Mouse (Mus musculus) cerebral cortex, adult 2 months (tissue): Measurements from ENCODE around the gene Tut7.

Experiments used
- WGBS: fragments of 180-500 bp; shearing (Covaris S2); methylation state at CpG from one replicate; pipeline ENCODE4 v1.1.7; 2018; 5-methylcytosine and 5-hydroxymethylcytosine counted together

Tut7 gene

DNA sequence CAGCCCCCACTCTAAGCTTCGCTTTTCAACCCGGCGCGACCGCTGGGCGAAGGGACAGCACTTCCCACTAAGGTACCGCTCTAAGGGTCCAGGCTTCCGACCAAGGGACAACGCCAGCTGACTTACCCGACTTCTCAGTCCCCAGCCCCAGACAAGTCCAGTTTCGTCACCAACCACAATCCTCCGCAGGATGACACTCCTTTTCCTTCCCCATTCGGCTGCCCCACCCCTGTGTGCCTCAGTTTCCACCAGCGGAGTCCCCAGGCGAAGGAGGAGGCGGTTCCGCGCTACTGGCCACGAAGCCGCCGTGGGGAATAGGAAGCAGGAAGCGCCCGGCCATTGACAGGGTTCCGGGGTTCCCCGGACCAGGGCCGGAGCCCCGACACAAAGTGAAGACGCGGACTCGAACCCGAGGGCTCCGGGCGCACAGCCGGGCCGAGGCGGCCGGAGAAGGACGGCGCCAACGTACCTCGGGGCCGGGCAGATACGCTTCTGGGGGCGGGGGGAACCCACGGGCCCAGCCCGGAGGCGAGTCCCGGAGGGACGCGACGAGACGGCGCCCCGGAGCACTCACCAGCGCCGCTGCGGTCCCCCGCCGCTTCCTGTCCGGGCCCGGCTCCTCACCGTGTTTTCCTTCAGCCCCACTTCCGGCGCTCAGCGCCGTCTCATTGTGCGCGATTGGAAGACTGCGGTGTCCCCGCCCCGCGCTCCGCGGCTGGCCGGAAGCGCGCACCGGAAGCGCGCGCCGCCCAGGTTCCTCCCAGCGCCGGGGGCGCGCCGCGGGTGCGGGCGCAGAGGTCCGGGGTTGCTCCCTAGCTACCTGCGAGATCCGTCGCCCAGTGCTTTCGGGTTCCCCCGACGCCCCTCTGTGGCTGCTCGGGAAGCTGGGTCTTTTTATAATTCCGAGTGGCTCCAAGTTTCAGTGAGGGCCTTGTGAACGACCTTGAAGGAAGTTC, at the start of gene Tut7:
Gene Tut7, minus strand, starts transcription at position 641 of the 956 bp plus-strand sequence.
- under 1% methylated on average over 98 of the region's 100 CpGs for WGBS

DNA sequence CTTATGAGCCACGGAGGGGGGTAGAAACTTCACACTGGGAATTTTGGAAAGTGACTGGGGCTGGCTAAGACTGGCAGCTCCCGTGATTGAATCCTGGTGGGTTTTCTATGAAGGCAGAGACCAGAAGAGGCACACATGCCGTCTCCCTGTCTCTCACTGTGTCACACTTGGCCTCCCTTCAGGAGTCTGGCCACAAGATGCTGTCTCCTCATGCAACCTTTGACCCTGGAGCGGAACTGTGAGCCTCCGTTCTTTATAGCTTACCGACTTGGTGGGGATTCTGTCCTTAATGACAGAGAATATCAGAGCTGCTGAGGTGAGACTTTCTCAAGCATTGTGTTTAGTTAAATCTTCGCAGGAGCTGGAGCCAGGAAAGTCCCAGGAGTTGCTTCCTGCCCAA, 49.5 kb upstream of the Tut7 start:
- WGBS: 88% methylated on average over 7 of the region's 7 CpGs

DNA sequence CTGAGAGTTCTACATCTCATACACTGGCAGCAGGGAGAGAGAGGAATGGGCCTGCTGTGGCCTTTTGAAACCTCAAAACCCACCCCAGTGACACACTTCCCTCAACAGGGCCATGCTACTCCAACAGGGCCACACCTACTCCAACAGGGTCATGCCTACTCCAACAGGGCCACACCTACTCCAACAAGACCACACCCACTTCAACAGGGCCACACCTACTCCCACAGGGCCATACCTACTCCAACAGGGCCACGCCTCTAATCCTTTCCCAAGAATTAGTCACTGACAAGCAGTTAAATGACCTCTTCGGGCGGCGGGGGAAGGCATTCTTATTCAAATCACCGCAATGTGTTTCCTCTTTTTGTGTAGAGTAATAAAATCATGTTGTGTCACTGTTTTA, 47.1 kb upstream of the Tut7 start:
- WGBS: 94% methylated on average over 5 of the region's 5 CpGs

DNA sequence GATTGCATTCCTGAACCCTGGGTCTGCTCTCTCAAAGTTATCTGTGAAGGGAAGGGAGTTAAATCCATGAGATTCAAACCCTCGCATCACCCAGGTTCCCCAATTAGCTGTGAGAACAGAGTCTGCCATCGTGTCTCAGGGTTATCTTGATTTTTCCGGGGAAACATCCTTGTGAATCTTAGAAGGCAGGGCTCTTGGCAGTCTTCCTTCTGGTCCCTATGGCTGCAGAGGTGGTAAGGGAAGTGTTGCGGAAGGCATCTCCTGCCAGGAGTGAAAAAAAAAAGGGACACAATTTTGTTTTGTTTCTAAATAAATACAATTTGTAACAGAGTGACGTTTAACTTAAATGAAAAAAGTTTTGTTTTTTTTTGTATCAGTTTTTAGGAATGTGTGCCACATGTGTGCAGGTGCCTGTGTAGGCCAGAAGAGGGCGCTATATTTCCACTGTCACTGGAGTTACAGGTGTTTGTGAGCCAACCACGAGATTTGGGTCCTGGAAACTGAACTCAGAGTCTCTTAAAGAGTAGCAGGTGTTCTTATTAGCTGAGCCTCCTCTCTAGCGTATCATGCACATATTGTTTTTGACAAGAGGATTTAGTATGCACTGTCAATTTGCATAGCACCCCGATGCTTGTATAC, 45.2 kb upstream of the Tut7 start:
- 71% methylated on average over 9 of the region's 9 CpGs for WGBS

DNA sequence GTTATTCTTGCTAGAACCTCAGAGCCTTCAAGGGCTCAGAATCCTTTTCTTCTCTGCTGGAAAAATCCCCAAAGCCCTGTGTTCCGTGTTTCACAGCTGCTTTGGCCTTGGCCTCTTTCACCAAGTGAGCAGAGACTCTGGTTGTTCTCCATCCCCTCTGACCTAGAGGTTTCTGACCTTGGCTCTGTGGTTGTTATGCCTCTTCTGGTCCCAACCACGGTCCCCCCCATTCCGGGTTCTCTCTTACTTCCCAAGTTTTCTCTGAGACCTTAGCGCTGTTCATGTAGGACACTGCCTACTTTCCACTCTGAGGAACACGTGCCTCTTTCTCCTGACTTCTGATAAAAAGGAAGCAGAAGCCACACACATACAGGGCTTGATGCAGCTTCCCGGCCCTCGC, 44.2 kb upstream of the Tut7 start:
- 84% methylated on average over 7 of the region's 7 CpGs for WGBS

DNA sequence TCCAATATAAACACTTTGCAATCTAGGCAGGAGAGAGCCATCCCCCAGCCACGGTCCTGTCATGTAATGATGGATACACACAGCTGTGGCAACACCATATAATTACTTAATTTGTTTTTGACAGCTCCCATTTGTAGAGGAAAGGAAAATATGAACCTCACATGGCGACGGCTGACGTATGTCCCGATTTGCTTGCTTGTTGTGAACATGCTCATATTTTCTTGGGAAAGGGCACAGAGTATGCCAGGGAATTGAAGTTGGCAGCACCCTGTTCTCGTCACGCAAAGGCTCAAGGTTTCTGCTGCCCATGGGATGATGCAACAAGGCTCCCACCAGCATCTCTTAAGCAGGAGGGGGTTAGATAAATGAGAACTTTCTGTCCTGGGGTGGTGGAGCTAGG, 36.6 kb upstream of the Tut7 start:
- 80% methylated on average over 7 of the region's 7 CpGs for WGBS

DNA sequence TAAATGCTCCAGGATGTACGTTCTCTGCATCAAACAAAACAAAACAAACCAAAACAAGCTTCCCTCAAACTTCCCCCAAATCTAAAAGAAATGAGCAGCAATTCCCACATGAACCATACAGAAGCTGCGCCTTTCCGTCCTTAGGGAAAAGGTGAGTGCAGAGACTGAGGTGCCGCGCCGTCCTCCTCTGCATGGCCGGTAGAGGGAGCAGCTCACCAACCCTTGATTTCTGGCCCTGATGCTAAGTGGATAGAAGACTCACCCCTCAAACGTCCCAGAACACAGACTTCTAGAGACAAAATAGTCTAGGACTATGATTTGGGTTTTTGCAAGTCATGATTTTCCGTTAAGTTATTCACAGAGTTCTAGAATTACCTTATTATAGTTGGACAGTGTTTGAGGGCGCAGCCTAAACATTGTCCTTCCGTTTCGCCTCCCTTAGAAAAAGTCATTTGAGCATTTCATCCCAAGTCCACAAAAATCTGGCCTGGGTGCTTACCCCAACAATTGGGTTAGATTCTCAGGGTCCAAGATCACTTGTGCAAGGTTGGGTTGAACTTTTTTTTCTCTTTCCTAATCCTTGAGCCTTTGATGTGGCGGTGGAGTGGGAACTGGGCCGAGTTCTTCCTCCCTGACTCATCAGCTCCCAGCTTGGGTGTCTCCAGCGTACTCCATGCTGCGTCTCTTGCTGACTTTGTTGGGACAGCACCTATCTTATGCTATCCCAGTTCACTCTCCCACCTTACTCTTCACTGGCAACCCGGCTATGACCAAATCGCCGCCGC, 33.5 kb upstream of the Tut7 start:
- 58% methylated on average over 20 of the region's 20 CpGs for WGBS

DNA sequence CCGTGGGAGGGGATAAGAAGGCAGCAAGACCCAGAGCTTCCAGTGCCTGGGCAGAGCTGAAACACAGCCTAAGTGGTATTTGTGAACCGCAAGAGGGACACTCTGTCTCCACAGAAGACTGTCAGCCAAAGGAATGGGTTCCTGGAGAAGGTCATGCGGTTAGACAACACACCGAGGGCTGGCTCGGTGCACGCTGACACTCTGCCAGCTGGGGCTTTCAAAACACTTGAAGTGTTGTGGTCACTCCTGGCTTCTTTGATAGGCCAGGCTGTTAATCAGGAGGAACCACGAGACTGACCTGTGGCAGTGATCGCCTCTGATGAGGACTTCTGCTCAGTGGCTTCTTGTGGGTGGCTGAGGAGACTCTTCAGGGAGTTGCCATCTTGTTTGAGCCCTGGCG, 30.5 kb upstream of the Tut7 start:
- 63% methylated on average over 9 of the region's 9 CpGs for WGBS

DNA sequence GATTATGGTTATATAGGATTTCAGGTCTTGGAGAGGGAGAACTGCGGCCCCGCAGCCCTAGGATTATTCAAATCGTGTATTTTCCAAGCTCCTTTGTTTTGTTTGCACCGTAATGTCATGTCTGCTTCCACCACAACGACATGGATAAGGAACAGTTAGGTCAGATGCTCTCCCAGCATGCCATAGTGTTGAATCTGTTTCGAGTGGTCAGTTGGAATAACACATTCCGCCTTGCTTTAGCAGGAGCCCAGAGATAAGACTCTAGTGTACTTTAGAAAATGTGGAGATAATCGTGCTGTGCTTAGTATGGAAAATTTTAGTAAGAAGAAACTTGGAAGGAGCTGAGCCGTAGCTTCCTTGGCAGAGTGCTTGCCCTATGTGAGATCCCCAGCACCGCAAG, 27.4 kb upstream of the Tut7 start:
- WGBS: 81% methylated on average over 10 of the region's 10 CpGs

DNA sequence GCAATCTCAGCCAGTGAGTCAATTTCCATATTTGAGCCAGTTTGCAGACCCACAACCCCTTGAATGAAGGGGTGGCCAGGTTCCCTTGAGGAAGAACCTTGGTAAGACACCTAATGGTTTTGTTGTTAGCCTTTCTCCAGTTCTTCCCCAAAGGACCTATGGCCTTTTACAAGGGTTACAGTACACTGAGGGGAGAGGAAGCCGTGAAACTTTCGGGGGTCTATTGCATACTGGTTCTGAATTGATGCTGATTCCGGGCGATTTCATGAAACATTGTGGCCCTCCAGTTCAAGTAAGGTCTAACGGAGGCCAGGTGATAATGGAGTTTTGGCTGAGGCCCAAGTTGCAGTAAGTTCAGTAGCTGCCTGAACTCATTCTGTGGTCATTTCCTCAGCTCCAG, 21.7 kb upstream of the Tut7 start:
- WGBS: 93% methylated on average over 5 of the region's 5 CpGs

DNA sequence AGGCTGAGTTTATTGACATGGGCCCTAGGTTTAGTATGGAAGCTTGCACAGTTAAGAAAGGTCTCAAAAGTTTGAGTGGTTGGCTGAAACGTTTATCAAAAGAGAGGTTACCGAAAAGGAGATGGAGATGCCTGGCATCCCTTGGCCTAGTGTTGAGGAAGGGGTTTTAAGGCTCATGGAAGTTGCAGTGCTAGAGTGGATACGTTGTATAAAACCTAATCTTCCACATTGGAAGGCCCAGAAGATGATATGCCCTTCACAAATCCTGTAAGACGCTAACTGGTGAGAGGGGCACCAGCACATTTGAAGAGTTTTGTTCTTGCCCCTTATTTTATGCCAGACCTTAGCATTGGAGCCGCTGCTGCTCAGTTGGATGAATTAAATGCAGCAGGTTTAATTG, 21.0 kb upstream of the Tut7 start:
- 90% methylated on average over 5 of the region's 5 CpGs for WGBS

DNA sequence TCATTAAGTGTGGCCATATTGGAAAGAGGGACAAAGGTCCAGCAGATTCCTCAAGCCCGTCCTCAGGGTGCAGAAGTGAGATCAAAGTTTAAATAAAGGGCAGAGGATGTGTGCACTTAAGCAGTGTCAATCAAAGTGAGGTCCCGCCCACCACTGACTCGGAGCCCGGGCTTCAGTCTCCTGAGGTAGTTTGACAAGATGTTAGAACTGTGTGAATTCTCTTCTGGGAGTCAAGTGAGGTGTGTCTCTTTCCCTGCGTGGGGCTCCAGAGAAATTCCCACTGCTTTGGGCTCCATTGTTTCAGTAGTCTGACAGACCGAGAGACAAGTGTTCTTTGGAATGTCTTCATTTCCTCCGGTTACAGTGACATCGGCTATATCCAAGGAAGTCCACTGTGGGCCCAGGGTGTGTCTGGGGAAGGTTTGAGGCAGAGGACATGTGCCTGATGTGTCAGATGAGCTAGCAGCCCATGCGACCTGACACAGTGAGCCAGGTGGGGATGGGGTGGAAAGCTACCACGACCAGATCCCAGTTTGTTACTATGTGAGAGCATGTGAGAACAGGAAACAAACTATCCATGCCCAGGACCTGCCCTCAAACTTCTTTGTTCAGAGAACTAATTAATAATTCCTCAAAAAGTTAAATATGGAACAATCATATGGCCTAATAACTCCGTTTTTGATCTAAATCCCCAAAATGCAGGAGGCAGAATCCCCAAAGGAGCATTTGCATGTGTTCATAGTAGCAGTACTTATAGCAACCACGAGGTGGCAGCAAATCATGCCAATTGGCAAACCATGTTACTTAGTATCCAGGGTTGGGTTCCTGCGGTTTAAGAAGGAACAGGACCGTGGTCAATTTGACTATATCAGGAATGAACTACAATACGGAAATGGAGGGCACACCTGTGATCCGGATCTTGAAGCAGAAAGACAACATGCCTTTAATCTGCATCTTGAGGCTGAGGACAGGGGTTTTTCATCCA, 19.6 kb upstream of the Tut7 start:
- WGBS: 33% methylated on average over 16 of the region's 16 CpGs

DNA sequence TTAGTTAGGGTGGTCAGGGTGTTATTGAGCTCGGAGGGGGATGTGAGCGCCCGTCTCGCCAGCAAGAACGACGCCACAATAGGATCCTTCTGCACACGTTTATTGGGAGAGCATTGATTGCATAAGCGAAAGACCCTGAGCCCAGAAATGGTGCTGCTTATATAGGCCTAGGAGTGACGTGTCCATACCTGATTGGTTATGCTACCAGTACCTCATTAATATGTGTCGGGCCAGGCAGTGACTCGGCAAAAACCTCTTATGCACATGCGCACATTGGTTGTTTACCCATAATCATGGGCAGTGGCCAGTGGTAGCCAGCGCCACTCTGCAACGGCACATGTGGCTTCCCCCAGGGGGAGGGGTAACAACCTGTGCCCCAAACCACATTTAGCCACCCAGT, 18.8 kb upstream of the Tut7 start:
- 94% methylated on average over 13 of the region's 14 CpGs for whole genome bisulfite sequencing

DNA sequence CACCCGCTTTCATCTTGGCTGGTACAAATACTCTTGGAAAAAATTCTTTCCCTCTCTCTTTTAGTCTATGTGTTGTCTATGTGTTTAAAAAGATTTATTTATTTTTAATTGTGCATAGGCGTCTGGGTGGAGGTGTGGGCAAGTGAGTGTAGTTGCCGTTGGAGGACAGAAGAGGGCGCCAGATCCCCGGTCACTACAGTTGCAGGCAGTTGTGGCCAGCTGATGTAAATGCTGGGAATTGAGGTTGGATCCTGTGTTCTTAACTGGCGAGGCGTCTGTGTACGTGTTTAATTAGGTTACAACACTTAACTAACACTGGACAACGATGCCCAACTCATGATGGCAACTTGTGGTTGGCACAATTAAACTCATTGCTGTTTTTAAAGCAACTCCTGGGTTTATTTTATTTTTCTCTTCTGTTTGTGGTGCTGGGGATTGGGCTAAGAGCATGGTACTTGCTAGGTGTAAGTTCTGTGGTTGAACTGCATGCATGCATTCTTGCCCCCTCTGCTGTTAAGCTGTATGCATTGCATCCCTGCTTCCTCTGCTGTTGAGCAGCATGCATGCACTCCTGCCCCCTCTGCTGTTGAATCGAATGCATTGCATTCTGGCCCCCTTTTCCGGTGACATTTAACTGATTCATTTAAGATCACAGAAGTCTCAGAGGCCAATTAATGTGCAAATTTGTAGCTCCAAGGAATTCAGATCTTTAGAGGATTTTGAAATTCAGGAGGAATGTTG, 17.7 kb upstream of the Tut7 start:
- WGBS: 72% methylated on average over 11 of the region's 11 CpGs

DNA sequence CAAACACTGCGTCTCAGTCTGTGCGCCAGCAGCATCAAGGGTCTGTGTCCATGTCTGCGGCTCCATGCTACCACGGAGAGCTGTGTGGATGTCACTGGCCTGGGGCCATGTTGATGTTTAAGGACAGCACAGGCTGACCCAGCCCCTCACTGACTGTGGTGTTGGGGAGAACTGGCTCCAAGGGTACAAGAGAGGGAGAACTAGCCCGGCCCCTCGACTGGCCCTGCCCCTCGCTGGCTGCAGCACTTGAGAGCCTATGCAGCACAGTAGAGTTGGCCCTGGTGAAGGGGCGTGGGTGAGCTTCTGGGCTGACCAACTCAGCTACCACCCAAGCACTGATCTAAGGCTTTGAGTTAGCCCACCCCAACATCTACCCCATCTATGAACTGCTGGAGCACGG, 16.4 kb upstream of the Tut7 start:
- WGBS: 91% methylated on average over 9 of the region's 9 CpGs

DNA sequence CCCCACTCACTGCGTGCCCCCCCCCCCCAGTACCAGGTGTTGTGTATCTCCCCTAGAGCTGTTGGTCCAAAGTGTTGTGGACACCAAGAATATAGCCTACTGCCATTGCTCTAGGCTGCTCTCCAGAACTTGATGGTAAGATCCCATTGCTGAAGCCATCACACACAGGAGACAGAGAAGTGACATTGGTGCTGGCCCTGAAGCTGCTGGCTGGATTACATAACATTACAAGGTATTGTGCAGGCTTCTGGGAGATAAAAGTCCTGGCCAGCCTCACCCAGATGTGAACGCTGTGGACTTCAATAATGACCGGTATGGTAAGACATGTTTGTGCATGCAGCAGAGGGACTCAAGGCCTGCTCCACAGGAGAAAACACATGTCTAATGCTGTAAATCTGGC, 15.5 kb upstream of the Tut7 start:
- WGBS: 89% methylated on average over 3 of the region's 3 CpGs

DNA sequence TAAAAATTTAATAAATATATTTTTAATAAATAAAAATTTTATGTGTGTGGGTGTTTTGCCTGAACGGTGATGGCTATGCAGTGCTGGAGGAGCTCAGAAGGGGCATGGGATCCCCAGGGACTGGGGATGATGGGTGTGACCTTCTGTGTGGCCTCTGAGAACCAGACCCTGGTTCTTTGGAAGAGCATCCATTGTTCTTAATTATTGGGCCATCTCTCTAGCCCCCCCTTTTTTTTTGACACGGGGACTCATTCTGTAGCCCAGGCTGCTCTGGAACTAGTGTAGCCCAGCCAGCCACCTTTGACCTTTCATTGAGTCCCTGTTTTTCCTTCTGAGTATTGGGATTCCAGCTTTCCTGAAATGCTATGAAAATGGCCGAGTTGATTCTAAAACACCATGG, 13.9 kb upstream of the Tut7 start:
- WGBS: 73% methylated on average over 3 of the region's 3 CpGs

DNA sequence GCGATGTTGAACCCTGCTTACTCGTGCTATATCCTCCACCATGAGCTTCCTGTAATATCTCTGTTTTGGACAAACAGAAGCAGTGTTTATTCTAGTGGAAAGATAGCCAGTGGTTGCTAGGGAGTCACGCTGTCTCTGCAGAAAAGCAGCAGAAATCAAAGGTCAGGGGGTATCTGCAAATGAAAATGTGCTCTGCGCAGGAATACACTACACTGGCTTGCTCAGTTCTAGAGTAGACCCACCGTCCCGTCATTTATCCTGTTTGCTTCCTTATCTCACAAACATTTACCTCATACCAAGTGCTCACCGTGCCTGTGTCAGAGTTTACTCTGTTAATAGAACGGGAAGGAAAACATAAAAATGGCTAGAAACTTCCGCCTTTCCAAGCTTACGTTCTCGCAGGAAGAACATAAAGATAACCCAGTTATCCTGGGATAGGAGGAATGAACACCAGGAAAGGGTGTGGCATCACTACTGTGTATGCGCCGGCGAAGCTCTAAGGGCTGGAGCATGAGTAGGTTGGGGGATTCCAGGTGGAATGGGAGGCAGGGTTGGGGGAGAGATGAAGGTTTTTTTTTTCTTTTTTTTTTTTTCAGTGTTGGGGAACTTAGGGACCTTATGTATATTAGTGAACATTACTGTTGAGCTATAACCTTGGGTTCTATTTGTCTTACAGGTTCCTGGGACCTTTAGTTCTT, 13.3 kb upstream of the Tut7 start:
- WGBS: 61% methylated on average over 14 of the region's 14 CpGs

DNA sequence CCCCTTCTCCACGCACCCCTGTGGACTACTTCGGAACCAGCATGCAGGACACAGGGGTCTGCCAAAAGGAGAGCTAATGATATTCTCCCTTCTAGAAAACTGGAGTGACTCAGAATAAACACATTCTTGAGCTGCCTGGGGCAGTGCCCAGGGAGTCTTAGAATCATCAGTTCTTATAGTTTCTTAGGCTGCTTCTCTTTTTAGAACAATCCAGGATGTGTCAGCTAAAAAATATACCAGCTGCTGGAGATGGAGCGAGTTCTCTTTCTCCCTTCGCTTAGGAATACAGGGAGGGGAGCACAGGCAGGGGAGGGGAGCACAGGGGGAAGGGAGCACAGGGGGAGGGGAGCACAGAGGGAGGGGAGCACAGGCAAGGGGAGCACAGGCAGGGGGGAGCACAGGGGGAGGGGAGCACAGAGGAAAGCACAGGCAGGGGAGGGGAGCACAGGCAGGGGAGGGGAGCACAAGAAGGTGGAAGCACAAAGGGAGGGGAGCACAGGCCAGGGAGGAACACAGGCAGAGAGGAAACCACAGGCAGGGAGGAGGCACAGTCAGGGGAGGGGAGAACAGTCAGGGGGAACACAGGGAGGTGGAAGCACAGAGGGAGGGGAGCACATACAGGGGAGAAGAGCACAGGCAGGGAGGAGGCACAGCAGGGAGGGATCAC, 12.0 kb upstream of the Tut7 start:
- WGBS: 9% methylated on average over 4 of the region's 4 CpGs
